Mouse (Mus musculus) lung, adult 2 months (tissue): ENCODE measurements around the gene Zap70.

ENCODE experiments used
- CTCF ChIP-seq: fragments of 200-500 bp; IDR thresholded peaks from 2 replicates; pipeline ENCODE4 v1.5.1; 2011; ENCODE audit warnings: mild to moderate bottlenecking, low read length, control low read depth; ENCODE audit not compliant: insufficient read depth
- POLR2A ChIP-seq: fragments of 200-500 bp; IDR thresholded peaks from 2 replicates; pipeline ENCODE4 v1.6.1; 2011; ENCODE audit warnings: low read depth, mild to moderate bottlenecking, control low read depth, low read length, borderline replicate concordance; ENCODE audit errors: extremely low read depth

- TF ChIP-seq CTCF: no peak
- no peak for TF ChIP-seq POLR2A
Observed at GRCm38 (mm10) chr1:36804833-36805232, 43.2 kb downstream of the Zap70 start.
